Mouse (Mus musculus): ENCODE measurements around the gene Hinfp. TPM values are rescaled to one million over a fixed set of nuclear protein-coding genes. Genes with fewer than 3 reads are reported as not detected.
"Not testable (repeated sequence)": the region's sequence is repeated elsewhere in the genome, so short reads cannot be mapped to it uniquely, and the experiment has no call there.

Hinfp gene
- polyA plus RNA-seq, 1 experiment from 2014 or later, result 38.5 TPM

DNA sequence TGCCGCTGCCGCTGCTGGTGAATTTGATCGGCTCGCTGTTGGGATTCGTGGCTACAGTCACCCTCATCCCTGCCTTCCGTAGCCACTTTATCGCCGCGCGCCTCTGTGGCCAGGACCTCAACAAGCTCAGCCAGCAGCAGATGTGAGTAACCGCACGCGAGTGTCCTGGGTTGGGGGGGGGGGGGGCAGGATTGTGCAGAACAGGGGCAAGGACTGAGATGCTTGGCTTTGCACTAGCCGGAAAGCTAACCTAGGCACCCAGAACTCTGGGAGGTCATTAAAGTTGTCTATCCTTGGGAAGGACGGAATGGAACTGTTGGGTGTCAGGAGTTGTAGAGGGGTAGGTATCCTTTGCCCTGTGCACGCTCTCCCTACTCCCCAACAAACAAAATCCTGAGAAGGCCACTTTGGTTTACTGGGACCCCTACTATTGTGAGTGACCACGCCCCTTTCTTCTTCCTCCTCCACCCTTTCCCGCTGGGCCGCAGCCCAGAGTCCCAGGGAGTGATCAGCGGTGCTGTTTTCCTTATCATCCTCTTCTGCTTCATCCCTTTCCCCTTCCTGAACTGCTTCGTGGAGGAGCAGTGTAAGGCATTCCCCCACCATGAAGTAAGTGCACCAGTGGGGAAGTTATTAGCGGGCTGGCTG lies 21.7 kb upstream of the Hinfp start:
- peak; percentile 64 for ATAC-seq
- WGBS, result under 1% methylated on average over 22 of the region's 22 CpGs
- H3K4me3 ChIP-seq (replicated peaks), result peak overlapping the region; percentile 86
- peaks cover 35% of the 10 kb centered on the region for H3K36me3 ChIP-seq
- H3K27ac ChIP-seq, result peak overlapping the region; percentile 92
- peak overlapping the region; percentile 84 for H3K9ac ChIP-seq (replicated peaks)
- no peaks in the 10 kb centered on the region for H3K27me3 ChIP-seq
- no peaks in the 10 kb centered on the region for H3K9me3 ChIP-seq
- H3K4me1 ChIP-seq (replicated peaks), result peaks cover 18% of the 10 kb centered on the region
- peak overlapping the region; percentile 93 for H3K4me2 ChIP-seq (replicated peaks)

DNA sequence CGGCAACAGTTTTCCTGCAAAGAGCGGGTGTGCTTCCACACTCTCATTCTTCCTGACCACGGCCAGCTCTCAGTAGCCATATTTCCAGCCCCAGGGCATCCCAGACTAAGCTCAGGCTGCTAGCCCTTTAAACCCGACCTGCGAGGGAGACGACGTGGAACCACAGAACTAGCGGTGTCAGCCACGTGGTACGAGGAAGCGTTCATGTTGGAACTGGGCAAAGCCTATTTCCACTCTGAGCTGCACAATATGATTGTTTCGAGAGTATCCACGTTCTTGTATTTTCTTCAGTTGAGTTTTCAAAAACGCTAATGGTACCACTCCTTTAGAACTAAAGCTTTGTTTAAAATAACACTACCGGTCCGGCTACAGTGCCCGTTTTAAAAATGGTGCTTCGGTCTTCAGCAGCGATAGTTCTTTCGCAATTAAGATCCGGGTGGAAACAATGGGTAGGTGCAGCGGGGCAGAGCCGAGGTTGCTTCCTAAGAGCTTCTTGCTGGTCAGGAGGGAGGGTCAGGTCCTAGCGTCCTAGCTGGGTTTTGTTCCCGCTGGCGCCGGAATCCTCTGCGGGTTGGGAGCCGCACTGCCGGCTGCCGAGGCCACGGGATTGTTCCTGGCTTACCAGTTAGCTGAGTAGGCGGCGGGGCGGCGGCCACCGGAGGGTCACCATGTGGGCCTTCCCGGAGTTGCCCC lies 21.0 kb upstream of the Hinfp start:
- peaks cover 18% of the 10 kb centered on the region for H3K4me1 ChIP-seq (replicated peaks)
- H3K36me3 ChIP-seq, result peaks cover 29% of the 10 kb centered on the region
- peak; percentile 95 for ATAC-seq
- peak overlapping the region; percentile 86 for H3K4me3 ChIP-seq (replicated peaks)
- H3K27me3 ChIP-seq, result no peaks in the 10 kb centered on the region
- peak overlapping the region; percentile 92 for H3K27ac ChIP-seq
- no peaks in the 10 kb centered on the region for H3K9me3 ChIP-seq
- H3K9ac ChIP-seq (replicated peaks), result peak overlapping the region; percentile 84
- H3K4me2 ChIP-seq (replicated peaks), result peak overlapping the region; percentile 93
- under 1% methylated on average over 38 of the region's 38 CpGs for WGBS

DNA sequence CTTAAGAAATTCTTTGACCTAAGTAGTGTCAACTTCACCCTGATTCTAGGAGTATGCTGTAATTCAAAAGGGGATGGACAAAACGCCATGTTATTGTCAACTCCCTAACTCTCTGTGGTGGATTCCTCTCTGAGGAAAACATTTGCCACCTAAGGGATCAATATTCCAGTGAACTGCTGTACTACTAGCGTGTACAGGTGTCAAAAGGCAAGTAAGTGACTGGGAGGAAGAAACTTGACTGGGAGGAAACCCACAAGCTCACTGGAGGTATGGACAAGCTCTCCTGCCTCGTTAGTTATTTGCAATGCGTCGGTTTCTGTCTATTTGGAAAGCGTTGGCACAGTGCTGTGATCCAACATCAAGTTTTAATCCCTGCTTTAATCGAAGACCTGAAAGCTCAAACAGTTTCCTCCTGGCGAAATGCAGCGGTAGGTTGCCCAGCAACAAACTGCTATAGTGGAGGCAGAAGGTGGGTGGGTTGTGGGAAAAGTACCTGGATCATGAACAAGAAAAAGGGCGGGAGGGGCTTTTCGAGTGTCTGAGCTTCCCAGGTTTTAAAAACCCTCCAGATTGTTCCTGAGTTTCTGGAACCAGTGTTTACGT lies 20.4 kb upstream of the Hinfp start, which contains the start of gene Dpagt1:
Gene Dpagt1 (plus strand): TSS at position 252 of the 603 bp plus-strand sequence.
- peaks cover 21% of the 10 kb centered on the region for H3K4me1 ChIP-seq (replicated peaks)
- peak; percentile 35 for ATAC-seq
- H3K9ac ChIP-seq (replicated peaks), result peak within 1 kb of the TSS; percentile 84
- peak within 1 kb of the TSS; percentile 86 for H3K4me3 ChIP-seq (replicated peaks)
- peaks cover 23% of the 10 kb centered on the region for H3K36me3 ChIP-seq
- peak within 1 kb of the TSS; percentile 93 for H3K4me2 ChIP-seq (replicated peaks)
- 7% methylated on average over 12 of the region's 12 CpGs for WGBS
- no peaks in the 10 kb centered on the region for H3K9me3 ChIP-seq
- H3K27ac ChIP-seq, result peak within 1 kb of the TSS; percentile 92
- H3K27me3 ChIP-seq, result no peaks in the 10 kb centered on the region

DNA sequence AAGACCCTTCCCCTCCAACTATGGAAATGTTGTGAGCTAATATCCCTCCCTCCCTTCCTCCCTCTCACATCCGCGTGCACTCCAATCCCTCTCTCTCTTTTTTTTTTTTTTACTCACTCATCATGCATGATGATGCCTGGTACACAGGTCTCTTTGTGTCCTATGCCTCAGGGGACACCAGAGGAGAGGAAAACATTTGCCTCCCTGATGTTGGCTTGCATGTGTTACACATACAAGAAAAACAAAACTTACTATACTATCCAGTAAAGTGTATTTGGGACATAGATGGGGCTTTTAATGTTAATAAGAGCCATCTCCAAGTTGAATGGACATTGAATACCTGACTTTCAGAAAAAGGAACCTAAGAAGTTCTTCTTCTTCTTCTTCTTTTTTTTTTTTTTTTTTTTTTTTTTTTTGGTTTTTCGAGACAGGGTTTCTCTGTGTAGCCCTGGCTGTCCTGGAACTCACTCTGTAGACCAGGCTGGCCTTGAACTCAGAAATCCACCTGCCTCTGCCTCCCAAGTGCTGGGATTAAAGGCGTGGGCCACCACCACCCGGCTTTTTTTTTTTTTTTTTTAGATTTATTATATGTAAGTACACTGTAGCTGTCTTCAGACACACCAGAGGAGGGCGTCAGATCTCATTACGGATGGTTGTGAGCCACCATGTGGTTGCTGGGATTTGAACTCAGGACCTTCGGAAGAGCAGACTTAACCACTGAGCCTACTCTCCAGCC lies 19.7 kb upstream of the Hinfp start:
- H3K27me3 ChIP-seq, H3K27ac ChIP-seq, H3K9me3 ChIP-seq, ATAC-seq: not testable (repeated sequence)
- WGBS, result 58% methylated on average over 5 of the region's 8 CpGs
- Histone ChIP-seq H3K4me3 (replicated peaks) (peak overlapping the region; percentile 86), H3K4me2 (replicated peaks) (peak overlapping the region; percentile 93), H3K9ac (replicated peaks) (peak overlapping the region; percentile 84; the same call in 1 of the 2 replicates), H3K36me3 (peaks cover 16% of the 10 kb centered on the region), H3K4me1 (replicated peaks) (peaks cover 26% of the 10 kb centered on the region)

DNA sequence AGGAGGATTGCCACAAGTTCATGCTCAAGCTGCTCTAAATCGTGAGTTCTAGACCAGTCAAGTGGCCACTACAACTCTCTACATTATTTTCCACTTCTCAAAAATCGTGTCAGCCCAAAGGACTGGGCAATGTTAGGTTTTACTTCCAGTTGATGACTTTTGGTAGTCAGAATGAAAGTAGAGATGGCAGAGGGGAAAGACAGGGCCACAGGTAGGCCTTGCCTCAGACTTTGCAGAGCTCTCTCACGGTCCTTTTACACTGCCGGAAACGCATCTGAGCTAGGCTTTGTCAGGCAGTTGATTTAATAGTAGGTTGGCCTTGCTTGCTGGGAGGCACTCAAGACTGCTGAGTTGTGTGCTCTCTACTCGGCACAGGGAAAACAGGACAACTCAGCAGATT lies 18.7 kb upstream of the Hinfp start:
- ATAC-seq, result no peak

GRCm38 (mm10) chr9:44323656-44324055 lies 18.2 kb upstream of the Hinfp start:
- WGBS, result 77% methylated on average over 2 of the region's 4 CpGs
- H3K4me1 ChIP-seq (replicated peaks), result peaks cover 32% of the 10 kb centered on the region
- not testable (repeated sequence) for ATAC-seq

More for the DNA sequence above, 18.7 kb upstream of the Hinfp start:
- Histone ChIP-seq H3K4me3 (replicated peaks) (no peak overlapping the region), H3K9me3 (no peaks in the 10 kb centered on the region), H3K27me3 (no peaks in the 10 kb centered on the region), H3K9ac (replicated peaks) (no peak overlapping the region), H3K36me3 (peaks cover 6% of the 10 kb centered on the region), H3K4me1 (replicated peaks) (peaks cover 30% of the 10 kb centered on the region), H3K27ac (no peak overlapping the region), H3K4me2 (replicated peaks) (no peak overlapping the region)
- 89% methylated on average over 6 of the region's 6 CpGs for WGBS

GRCm38 (mm10) chr9:44320799-44321133 lies 15.3 kb upstream of the Hinfp start:
- Histone ChIP-seq H3K9me3 (no peaks in the 10 kb centered on the region), H3K9ac (replicated peaks) (peak overlapping the region; percentile 57), H3K4me2 (replicated peaks) (peak overlapping the region; percentile 93), H3K4me1 (replicated peaks) (peaks cover 35% of the 10 kb centered on the region), H3K27ac (peak overlapping the region; percentile 84), H3K4me3 (replicated peaks) (peak overlapping the region; percentile 98), H3K36me3 (peaks cover 13% of the 10 kb centered on the region), H3K27me3 (no peaks in the 10 kb centered on the region)
- 0 out of 2 replicates have a peak, but pooled peaks have one; percentile 1 for ATAC-seq
- WGBS, result 18% methylated on average over 6 of the region's 6 CpGs

More at GRCm38 (mm10) chr9:44323656-44324055, 18.2 kb upstream of the Hinfp start:
- not testable (repeated sequence) for H3K27ac ChIP-seq; H3K9me3 ChIP-seq; H3K4me2 ChIP-seq (replicated peaks); H3K4me3 ChIP-seq (replicated peaks); H3K36me3 ChIP-seq; H3K9ac ChIP-seq (replicated peaks); H3K27me3 ChIP-seq

- peaks cover 19% of the 10 kb centered on the region for H3K36me3 ChIP-seq
- ATAC-seq, result peak; percentile 98
- H3K4me1 ChIP-seq (replicated peaks), result peaks cover 33% of the 10 kb centered on the region
- H3K4me2 ChIP-seq (replicated peaks), result peak within 1 kb of the TSS; percentile 93
- peak within 1 kb of the TSS; percentile 98 for H3K4me3 ChIP-seq (replicated peaks)
- H3K9ac ChIP-seq (replicated peaks), result peak within 1 kb of the TSS; percentile 98
- WGBS, result under 1% methylated on average over 66 of the region's 67 CpGs
- no peaks in the 10 kb centered on the region for H3K27me3 ChIP-seq
- H3K27ac ChIP-seq, result peak within 1 kb of the TSS; percentile 84
- H3K9me3 ChIP-seq, result no peaks in the 10 kb centered on the region
Measured at GRCm38 (mm10) chr9:44319887-44320798, 14.7 kb upstream of the Hinfp start, which contains the start of gene C2cd2l. C2cd2l (minus strand) TSS chr9:44320285.

DNA sequence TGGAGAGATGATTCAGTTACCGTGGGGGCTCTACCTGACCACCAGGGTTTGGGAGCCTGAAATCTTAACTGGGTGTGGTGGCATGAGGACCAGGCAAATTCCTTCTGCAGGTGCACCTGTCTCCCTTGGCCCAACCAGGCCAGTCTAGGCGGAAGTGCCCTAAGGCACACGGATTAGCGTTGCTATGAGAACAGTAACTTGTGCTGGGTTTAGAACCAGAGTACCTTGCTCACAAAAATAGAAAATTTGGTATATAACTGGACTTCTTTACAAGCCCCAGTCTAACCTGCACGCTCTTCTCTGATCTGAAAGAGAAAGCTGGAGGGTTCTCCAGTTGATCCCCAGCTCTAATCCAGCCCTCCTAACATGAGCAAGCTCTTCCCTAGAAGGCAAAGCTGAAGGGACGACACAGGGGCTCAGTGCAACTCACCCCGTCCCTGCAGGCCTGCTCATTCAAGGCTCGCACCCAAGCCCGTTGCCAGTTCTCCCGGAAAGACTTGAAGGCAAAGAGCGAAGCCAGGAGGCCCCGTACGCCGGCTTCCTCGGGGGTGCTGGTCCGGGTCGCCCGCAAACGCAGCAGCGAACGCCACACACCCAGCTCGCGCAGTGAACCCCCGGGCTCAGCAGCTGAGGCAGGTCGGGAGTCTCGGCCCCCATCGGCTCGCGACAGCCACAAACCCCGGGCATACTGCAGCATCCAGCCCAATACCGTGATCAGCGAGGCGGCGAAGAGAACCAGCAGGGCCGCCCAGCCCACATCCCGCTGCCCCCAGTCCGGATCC lies 13.8 kb upstream of the Hinfp start:
- ATAC-seq, result peak; percentile 32
- peaks cover 33% of the 10 kb centered on the region for H3K4me1 ChIP-seq (replicated peaks)
- H3K36me3 ChIP-seq, result peaks cover 28% of the 10 kb centered on the region
- WGBS, result 2% methylated on average over 37 of the region's 37 CpGs
- peak overlapping the region; percentile 98 for H3K9ac ChIP-seq (replicated peaks)
- H3K27ac ChIP-seq, result peak overlapping the region; percentile 84
- H3K27me3 ChIP-seq, result no peaks in the 10 kb centered on the region
- H3K9me3 ChIP-seq, result no peaks in the 10 kb centered on the region
- peak overlapping the region; percentile 98 for H3K4me3 ChIP-seq (replicated peaks)
- peak overlapping the region; percentile 93 for H3K4me2 ChIP-seq (replicated peaks)

- Histone ChIP-seq H3K9me3 (no peaks in the 10 kb centered on the region), H3K4me2 (replicated peaks) (peak overlapping the region; percentile 93), H3K4me3 (replicated peaks) (peak overlapping the region; percentile 98), H3K4me1 (replicated peaks) (peaks cover 33% of the 10 kb centered on the region), H3K9ac (replicated peaks) (peak overlapping the region; percentile 98), H3K27ac (no peak overlapping the region), H3K27me3 (no peaks in the 10 kb centered on the region), H3K36me3 (peaks cover 33% of the 10 kb centered on the region)
- WGBS, result 36% methylated on average over 3 of the region's 3 CpGs
- no peak for ATAC-seq
Measured at GRCm38 (mm10) chr9:44318826-44319095, 13.3 kb upstream of the Hinfp start.
